Mouse (Mus musculus) colon, adult 2 months (tissue): ENCODE measurements around the gene Capsl. TPM values are rescaled to one million over a fixed set of nuclear protein-coding genes. Genes with fewer than 3 reads are reported as not detected.

ENCODE experiments used
- polyA plus RNA-seq: library from polyadenylated mRNA; depleted of rRNA; stranded (reverse); fragments of >200 nt; gene quantifications from 2 replicates; pipeline ENCODE4 v1.2.3, GENCODE M21; 2012; rRNA removed

The Capsl gene
- 0.95 and 1.5 TPM in 2 replicates for polyA plus RNA-seq

DNA sequence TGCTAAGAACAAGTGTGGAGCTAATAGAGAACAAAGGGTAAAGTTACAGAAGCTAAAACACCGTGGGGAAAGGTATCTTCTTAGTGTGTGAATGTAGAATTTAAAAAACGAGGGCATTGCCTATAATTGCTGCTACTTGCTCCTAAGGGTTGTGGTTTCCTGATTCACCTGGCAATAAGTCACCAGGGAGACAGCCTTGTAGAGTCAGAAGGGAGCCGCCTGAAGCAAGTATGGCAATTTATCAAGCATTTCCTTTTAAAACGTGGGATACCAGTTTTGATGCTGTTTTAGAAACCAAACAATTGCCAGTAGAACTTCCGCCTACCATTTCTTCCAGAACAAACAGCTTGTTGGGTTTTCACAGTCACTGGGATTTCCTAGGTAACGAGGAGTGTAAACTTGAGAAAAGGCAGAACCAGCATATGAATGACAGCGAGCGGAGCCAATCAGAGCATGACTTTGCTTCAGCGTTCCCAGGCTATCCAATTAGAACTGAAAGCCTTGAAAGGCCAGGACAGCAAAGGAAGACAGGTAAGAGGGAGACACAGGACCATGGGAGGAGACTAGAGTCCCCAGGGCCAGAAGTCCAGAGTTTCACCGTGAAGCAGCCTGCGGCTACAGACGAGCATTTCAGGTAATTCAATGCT, at the start of gene Capsl:
Gene Capsl (plus strand): TSS at position 495 of the 647 bp plus-strand sequence.

Other genes with a start within 250 kb of the Capsl start
- not detected in 2 replicates for gene Ugt3a1, start 159.1 kb upstream of the Capsl start, polyA plus RNA-seq
- gene Ugt3a2, start 100.5 kb upstream of the Capsl start, polyA plus RNA-seq: not detected in 2 replicates
- 0.29 and 0.35 TPM in 2 replicates for gene Il7r, start 94.1 kb downstream of the Capsl start, polyA plus RNA-seq